Mouse (Mus musculus): Measurements from ENCODE around the gene Tspan4. TPM values are rescaled to one million over a fixed set of nuclear protein-coding genes. Genes with fewer than 3 reads are reported as not detected.

Gene Tspan4
- polyA plus RNA-seq, 1 experiment from 2014 or later: 61.5 TPM

GRCm38 (mm10) chr7:141541681-141542080, 66.6 kb downstream of the Tspan4 start:
- no peak overlapping the region for H3K9ac ChIP-seq (ENCODE audit: low read length)
- H3K36me3 ChIP-seq (ENCODE audit: control insufficient read depth, insufficient read depth): no peaks in the 10 kb centered on the region
- H3K4me2 ChIP-seq (ENCODE audit: low read depth, low read length): no peak overlapping the region
- no peak for ATAC-seq (replicated peaks; ENCODE audit: extremely low read depth, insufficient read depth, low FRiP score)
- no peaks in the 10 kb centered on the region for H3K9me3 ChIP-seq (replicated peaks; ENCODE audit: control insufficient read depth, low read length)
- no peak overlapping the region for H3K4me3 ChIP-seq (ENCODE audit: low read length)
- no peak overlapping the region for H3K27ac ChIP-seq (ENCODE audit: low read length)
- H3K27me3 ChIP-seq (ENCODE audit: control insufficient read depth, insufficient read depth, low read length): no peaks in the 10 kb centered on the region
- peaks cover 22% of the 10 kb centered on the region for H3K4me1 ChIP-seq (ENCODE audit: control insufficient read depth, insufficient read depth, low read length)
- WGBS: 80% methylated on average over 4 of the region's 4 CpGs

GRCm38 (mm10) chr7:141542588-141542987, 67.5 kb downstream of the Tspan4 start:
- H3K4me3 ChIP-seq (ENCODE audit: low read length): no peak overlapping the region
- H3K27ac ChIP-seq (ENCODE audit: low read length): no peak overlapping the region
- no peak overlapping the region for H3K4me2 ChIP-seq (ENCODE audit: low read depth, low read length)
- peaks cover 22% of the 10 kb centered on the region for H3K4me1 ChIP-seq (ENCODE audit: control insufficient read depth, insufficient read depth, low read length)
- no peak overlapping the region for H3K9ac ChIP-seq (ENCODE audit: low read length)
- H3K27me3 ChIP-seq (ENCODE audit: control insufficient read depth, insufficient read depth, low read length): no peaks in the 10 kb centered on the region
- H3K9me3 ChIP-seq (replicated peaks; ENCODE audit: control insufficient read depth, low read length): no peaks in the 10 kb centered on the region
- no peak for ATAC-seq (replicated peaks; ENCODE audit: extremely low read depth, insufficient read depth, low FRiP score)
- no peaks in the 10 kb centered on the region for H3K36me3 ChIP-seq (ENCODE audit: control insufficient read depth, insufficient read depth)
- WGBS: 82% methylated on average over 2 of the region's 2 CpGs

Other genes starting within 250 kb of the Tspan4 start
- gene Phrf1, start 246.5 kb upstream of the Tspan4 start, polyA plus RNA-seq (2015; fragmentation: Nextera tagmentation; extraction: Ambion mirVana): 43.5 and 50.7 TPM in 2 replicates
- gene Irf7, start 208.8 kb upstream of the Tspan4 start, polyA plus RNA-seq (2015; fragmentation: Nextera tagmentation; extraction: Ambion mirVana): 4.7 and 9.1 TPM in 2 replicates
- gene Cdhr5, start 198.5 kb upstream of the Tspan4 start, polyA plus RNA-seq (2015; fragmentation: Nextera tagmentation; extraction: Ambion mirVana): 1.6 TPM in 1 of 2 replicates, not detected in the other
- 2.1 and 2.8 TPM in 2 replicates for gene Sct, start 196.1 kb upstream of the Tspan4 start, polyA plus RNA-seq (2015; fragmentation: Nextera tagmentation; extraction: Ambion mirVana)
- 0.05 and 0.13 TPM in 2 replicates for gene Drd4, start 183.2 kb upstream of the Tspan4 start, polyA plus RNA-seq (2015; fragmentation: Nextera tagmentation; extraction: Ambion mirVana)
- gene Deaf1, start 147.6 kb upstream of the Tspan4 start, polyA plus RNA-seq (2015; fragmentation: Nextera tagmentation; extraction: Ambion mirVana): 37.6 and 37.7 TPM in 2 replicates
- gene Tmem80, start 147.5 kb upstream of the Tspan4 start, polyA plus RNA-seq (2015; fragmentation: Nextera tagmentation; extraction: Ambion mirVana): 32.2 and 32.5 TPM in 2 replicates
- gene Eps8l2, start 136.4 kb upstream of the Tspan4 start, polyA plus RNA-seq (2015; fragmentation: Nextera tagmentation; extraction: Ambion mirVana): 2.6 and 3.9 TPM in 2 replicates
- gene Taldo1, start 83.0 kb upstream of the Tspan4 start, polyA plus RNA-seq (2015; fragmentation: Nextera tagmentation; extraction: Ambion mirVana): 227 and 257 TPM in 2 replicates
- gene Gatd1, start 61.1 kb upstream of the Tspan4 start, polyA plus RNA-seq (2015; fragmentation: Nextera tagmentation; extraction: Ambion mirVana): 26.6 and 28.0 TPM in 2 replicates
- gene Cend1, start 45.7 kb upstream of the Tspan4 start, polyA plus RNA-seq (2015; fragmentation: Nextera tagmentation; extraction: Ambion mirVana): 5.2 and 5.9 TPM in 2 replicates
- gene Slc25a22, start 37.3 kb upstream of the Tspan4 start, polyA plus RNA-seq (2015; fragmentation: Nextera tagmentation; extraction: Ambion mirVana): 17.8 and 19.7 TPM in 2 replicates
- gene Pidd1, start 31.2 kb upstream of the Tspan4 start, polyA plus RNA-seq (2015; fragmentation: Nextera tagmentation; extraction: Ambion mirVana): 9.0 and 9.7 TPM in 2 replicates
- 704 and 720 TPM in 2 replicates for gene Rplp2, start 27.9 kb upstream of the Tspan4 start, polyA plus RNA-seq (2015; fragmentation: Nextera tagmentation; extraction: Ambion mirVana)
- gene Pnpla2, start 20.0 kb upstream of the Tspan4 start, polyA plus RNA-seq (2015; fragmentation: Nextera tagmentation; extraction: Ambion mirVana): 73.1 and 78.0 TPM in 2 replicates
- gene Cracr2b, start 14.1 kb upstream of the Tspan4 start, polyA plus RNA-seq (2015; fragmentation: Nextera tagmentation; extraction: Ambion mirVana): 24.2 and 26.1 TPM in 2 replicates
- gene Cd151, start 7.8 kb upstream of the Tspan4 start, polyA plus RNA-seq (2015; fragmentation: Nextera tagmentation; extraction: Ambion mirVana): 42.2 and 44.0 TPM in 2 replicates
- 56.7 and 61.5 TPM in 2 replicates for gene Polr2l, start 108 bp upstream of the Tspan4 start, polyA plus RNA-seq (2015; fragmentation: Nextera tagmentation; extraction: Ambion mirVana)
- 33.3 and 34.2 TPM in 2 replicates for gene Chid1, start 64.6 kb downstream of the Tspan4 start, polyA plus RNA-seq (2015; fragmentation: Nextera tagmentation; extraction: Ambion mirVana)
- 54.1 and 54.9 TPM in 2 replicates for gene Ap2a2, start 86.9 kb downstream of the Tspan4 start, polyA plus RNA-seq (2015; fragmentation: Nextera tagmentation; extraction: Ambion mirVana)
- 0.14 and 0.18 TPM in 2 replicates for gene Muc6, start 180.1 kb downstream of the Tspan4 start, polyA plus RNA-seq (2015; fragmentation: Nextera tagmentation; extraction: Ambion mirVana)
- 0.31 and 1.1 TPM in 2 replicates for gene Muc2, start 215.1 kb downstream of the Tspan4 start, polyA plus RNA-seq (2015; fragmentation: Nextera tagmentation; extraction: Ambion mirVana)